Mouse (Mus musculus): ENCODE measurements around the gene Ttll5.

DNA sequence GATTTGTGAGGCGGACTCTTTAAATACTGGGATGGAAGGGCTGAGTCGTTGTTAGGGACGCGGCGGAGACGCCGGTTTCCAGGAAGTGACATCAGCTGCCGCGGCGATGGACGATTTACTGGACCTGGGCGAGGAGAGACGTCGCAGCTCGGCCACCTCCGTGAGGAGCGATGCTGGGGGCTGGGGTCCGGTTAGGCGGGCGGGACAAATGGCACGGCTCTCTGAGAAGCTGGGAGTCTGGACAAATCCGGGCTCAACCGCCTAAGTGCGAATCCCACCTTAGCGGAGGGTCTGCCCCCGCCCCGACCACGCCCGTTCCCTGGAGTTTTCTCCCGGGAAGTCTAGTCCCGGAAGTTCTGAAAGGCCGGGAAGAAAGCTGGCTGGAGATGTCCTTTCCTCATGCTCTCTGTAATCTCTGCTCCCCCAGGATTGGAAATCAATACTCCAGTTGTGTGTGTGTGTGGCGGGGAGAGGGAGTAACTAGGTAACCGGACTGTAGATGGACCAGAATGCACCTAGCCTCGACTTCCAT is 258.1 kb downstream of the Ttll5 start, which contains the start of gene Ift43:
- no peak for TF ChIP-seq CTCF (IDR thresholded peaks at IDR 0.05; ENCODE audit: borderline replicate concordance, extremely low read depth, insufficient read depth, insufficient read length)
- peak; percentile 24; the same call in 1 of the 2 replicates for TF ChIP-seq POLR2A (IDR thresholded peaks at IDR 0.05; ENCODE audit: borderline replicate concordance, extremely low read depth, insufficient read depth, insufficient read length, poor library complexity, severe bottlenecking)

Data from brain, embryonic 14.5 days (tissue).